Mouse (Mus musculus): ENCODE measurements around the gene Susd6. TPM values are rescaled to one million over a fixed set of nuclear protein-coding genes. Genes with fewer than 3 reads are reported as not detected.
"Not testable (repeated sequence)": the region's sequence is repeated elsewhere in the genome, so short reads cannot be mapped to it uniquely, and the experiment has no call there.

The Susd6 gene
- polyA plus RNA-seq, 1 experiment from 2014 or later, result 12.5 TPM

- no peaks in the 10 kb centered on the region for H3K36me3 ChIP-seq (replicated peaks; ENCODE audit: control insufficient read depth, insufficient read depth)
- no peak overlapping the region for H3K9ac ChIP-seq
- no peaks in the 10 kb centered on the region for H3K27me3 ChIP-seq (ENCODE audit: control insufficient read depth, insufficient read depth, low read length)
- no peak overlapping the region; the same call in 1 of the 2 replicates for H3K27ac ChIP-seq
- no peak overlapping the region for H3K4me2 ChIP-seq (replicated peaks)
- 79% methylated on average over 3 of the region's 3 CpGs for WGBS
- peaks cover 8% of the 10 kb centered on the region for H3K4me1 ChIP-seq (replicated peaks; ENCODE audit: control insufficient read depth, insufficient read depth, low read length)
- no peak for DNase-seq (ENCODE audit: low spot score)
- no peak overlapping the region for H3K4me3 ChIP-seq (replicated peaks; ENCODE audit: low read length)
- no peaks in the 10 kb centered on the region for H3K9me3 ChIP-seq (ENCODE audit: control insufficient read depth, low read length)
- ATAC-seq (ENCODE audit: low FRiP score), result no peak
Measured at GRCm38 (mm10) chr12:80815893-80816292, 25.6 kb downstream of the Susd6 start.

- 33% methylated on average over 1 of the region's 1 CpGs for WGBS
- Histone ChIP-seq H3K27ac (no peak overlapping the region; the same call in 1 of the 2 replicates), H3K9me3 (ENCODE audit: control insufficient read depth, low read length) (no peaks in the 10 kb centered on the region), H3K9ac (no peak overlapping the region), H3K4me3 (replicated peaks; ENCODE audit: low read length) (no peak overlapping the region), H3K4me2 (replicated peaks) (no peak overlapping the region), H3K36me3 (replicated peaks; ENCODE audit: control insufficient read depth, insufficient read depth) (no peaks in the 10 kb centered on the region), H3K27me3 (ENCODE audit: control insufficient read depth, insufficient read depth, low read length) (no peaks in the 10 kb centered on the region), H3K4me1 (replicated peaks; ENCODE audit: control insufficient read depth, insufficient read depth, low read length) (peaks cover 9% of the 10 kb centered on the region)
- DNase-seq (ENCODE audit: low spot score) (no peak), ATAC-seq (ENCODE audit: low FRiP score) (no peak)
Measured at GRCm38 (mm10) chr12:80816380-80817086, 26.2 kb downstream of the Susd6 start.

GRCm38 (mm10) chr12:80817697-80818235 is 27.5 kb downstream of the Susd6 start:
- no peaks in the 10 kb centered on the region for H3K9me3 ChIP-seq (ENCODE audit: control insufficient read depth, low read length)
- H3K36me3 ChIP-seq (replicated peaks; ENCODE audit: control insufficient read depth, insufficient read depth), result no peaks in the 10 kb centered on the region
- DNase-seq (ENCODE audit: low spot score) (no peak), ATAC-seq (ENCODE audit: low FRiP score) (no peak)
- H3K9ac ChIP-seq, result no peak overlapping the region
- no peak overlapping the region for H3K4me3 ChIP-seq (replicated peaks; ENCODE audit: low read length)
- no peaks in the 10 kb centered on the region for H3K27me3 ChIP-seq (ENCODE audit: control insufficient read depth, insufficient read depth, low read length)
- no peak overlapping the region for H3K4me2 ChIP-seq (replicated peaks)
- no peak overlapping the region for H3K27ac ChIP-seq
- peaks cover 8% of the 10 kb centered on the region for H3K4me1 ChIP-seq (replicated peaks; ENCODE audit: control insufficient read depth, insufficient read depth, low read length)

- H3K4me2 ChIP-seq (replicated peaks); H3K9ac ChIP-seq; H3K36me3 ChIP-seq (replicated peaks; ENCODE audit: control insufficient read depth, insufficient read depth); H3K27ac ChIP-seq; H3K4me1 ChIP-seq (replicated peaks; ENCODE audit: control insufficient read depth, insufficient read depth, low read length); ATAC-seq (ENCODE audit: low FRiP score); DNase-seq (ENCODE audit: low spot score); H3K9me3 ChIP-seq (ENCODE audit: control insufficient read depth, low read length); H3K27me3 ChIP-seq (ENCODE audit: control insufficient read depth, insufficient read depth, low read length); H3K4me3 ChIP-seq (replicated peaks; ENCODE audit: low read length): not testable (repeated sequence)
- WGBS, result 81% methylated on average over 2 of the region's 2 CpGs
Measured at GRCm38 (mm10) chr12:80819020-80819419, 28.7 kb downstream of the Susd6 start.

- 87% methylated on average over 4 of the region's 4 CpGs for WGBS
- H3K36me3 ChIP-seq (replicated peaks; ENCODE audit: control insufficient read depth, insufficient read depth), result no peaks in the 10 kb centered on the region
- ATAC-seq (ENCODE audit: low FRiP score), result no peak
Measured at GRCm38 (mm10) chr12:80821312-80822007, 31.1 kb downstream of the Susd6 start.

GRCm38 (mm10) chr12:80822533-80822932 is 32.2 kb downstream of the Susd6 start:
- Histone ChIP-seq H3K9ac (no peak overlapping the region), H3K27me3 (ENCODE audit: control insufficient read depth, insufficient read depth, low read length) (no peaks in the 10 kb centered on the region), H3K27ac (no peak overlapping the region), H3K36me3 (replicated peaks; ENCODE audit: control insufficient read depth, insufficient read depth) (no peaks in the 10 kb centered on the region), H3K9me3 (ENCODE audit: control insufficient read depth, low read length) (no peaks in the 10 kb centered on the region), H3K4me3 (replicated peaks; ENCODE audit: low read length) (no peak overlapping the region), H3K4me1 (replicated peaks; ENCODE audit: control insufficient read depth, insufficient read depth, low read length) (0 out of 2 replicates have a peak, but pooled peaks cover 4% of the 10 kb centered on the region), H3K4me2 (replicated peaks) (no peak overlapping the region)
- ATAC-seq (ENCODE audit: low FRiP score), result no peak
- 98% methylated on average over 7 of the region's 7 CpGs for WGBS
- no peak for DNase-seq (ENCODE audit: low spot score)

More at GRCm38 (mm10) chr12:80821312-80822007, 31.1 kb downstream of the Susd6 start:
- Histone ChIP-seq H3K9ac (no peak overlapping the region), H3K4me3 (replicated peaks; ENCODE audit: low read length) (no peak overlapping the region), H3K9me3 (ENCODE audit: control insufficient read depth, low read length) (no peaks in the 10 kb centered on the region), H3K27me3 (ENCODE audit: control insufficient read depth, insufficient read depth, low read length) (no peaks in the 10 kb centered on the region), H3K27ac (no peak overlapping the region), H3K4me1 (replicated peaks; ENCODE audit: control insufficient read depth, insufficient read depth, low read length) (peaks cover 4% of the 10 kb centered on the region), H3K4me2 (replicated peaks) (no peak overlapping the region)
- DNase-seq (ENCODE audit: low spot score), result no peak

- Histone ChIP-seq H3K4me3 (replicated peaks; ENCODE audit: low read length) (no peak overlapping the region), H3K4me1 (replicated peaks; ENCODE audit: control insufficient read depth, insufficient read depth, low read length) (0 out of 2 replicates have a peak, but pooled peaks cover 4% of the 10 kb centered on the region), H3K9ac (no peak overlapping the region), H3K27ac (no peak overlapping the region), H3K27me3 (ENCODE audit: control insufficient read depth, insufficient read depth, low read length) (no peaks in the 10 kb centered on the region), H3K9me3 (ENCODE audit: control insufficient read depth, low read length) (no peaks in the 10 kb centered on the region), H3K4me2 (replicated peaks) (no peak overlapping the region), H3K36me3 (replicated peaks; ENCODE audit: control insufficient read depth, insufficient read depth) (no peaks in the 10 kb centered on the region)
- ATAC-seq (ENCODE audit: low FRiP score) (no peak), DNase-seq (ENCODE audit: low spot score) (no peak)
- WGBS, result 83% methylated on average over 1 of the region's 1 CpGs
Measured at GRCm38 (mm10) chr12:80824202-80824601, 33.9 kb downstream of the Susd6 start.

- H3K27ac ChIP-seq, result no peak overlapping the region
- no peak for ATAC-seq (ENCODE audit: low FRiP score)
- 0 out of 2 replicates have a peak, but pooled peaks cover 7% of the 10 kb centered on the region for H3K4me1 ChIP-seq (replicated peaks; ENCODE audit: control insufficient read depth, insufficient read depth, low read length)
- H3K9ac ChIP-seq, result no peak overlapping the region
- H3K9me3 ChIP-seq (ENCODE audit: control insufficient read depth, low read length), result no peaks in the 10 kb centered on the region
- H3K4me2 ChIP-seq (replicated peaks), result no peak overlapping the region
- 57% methylated on average over 1 of the region's 1 CpGs for WGBS
- no peak for DNase-seq (ENCODE audit: low spot score)
- H3K27me3 ChIP-seq (ENCODE audit: control insufficient read depth, insufficient read depth, low read length), result no peaks in the 10 kb centered on the region
- H3K36me3 ChIP-seq (replicated peaks; ENCODE audit: control insufficient read depth, insufficient read depth), result 0 out of 2 replicates have a peak, but pooled peaks cover 3% of the 10 kb centered on the region
- no peak overlapping the region for H3K4me3 ChIP-seq (replicated peaks; ENCODE audit: low read length)
Measured at GRCm38 (mm10) chr12:80826423-80826822, 36.1 kb downstream of the Susd6 start.

- ATAC-seq (ENCODE audit: low FRiP score) (no peak), DNase-seq (ENCODE audit: low spot score) (no peak)
- H3K27ac ChIP-seq, result no peak overlapping the region
- H3K4me1 ChIP-seq (replicated peaks; ENCODE audit: control insufficient read depth, insufficient read depth, low read length), result 0 out of 2 replicates have a peak, but pooled peaks cover 3% of the 10 kb centered on the region
- no peak overlapping the region for H3K4me2 ChIP-seq (replicated peaks)
- WGBS, result 79% methylated on average over 5 of the region's 5 CpGs
- no peaks in the 10 kb centered on the region for H3K27me3 ChIP-seq (ENCODE audit: control insufficient read depth, insufficient read depth, low read length)
- H3K4me3 ChIP-seq (replicated peaks; ENCODE audit: low read length), result no peak overlapping the region
- H3K36me3 ChIP-seq (replicated peaks; ENCODE audit: control insufficient read depth, insufficient read depth), result 0 out of 2 replicates have a peak, but pooled peaks cover 3% of the 10 kb centered on the region
- H3K9me3 ChIP-seq (ENCODE audit: control insufficient read depth, low read length), result no peaks in the 10 kb centered on the region
- H3K9ac ChIP-seq, result no peak overlapping the region
Measured at GRCm38 (mm10) chr12:80827464-80828015, 37.2 kb downstream of the Susd6 start.
